Mouse (Mus musculus) intestine, embryonic 15.5 days (tissue): ENCODE measurements at regions not wholly inside any gene's neighbourhood (a gene's known extent, or its start where the extent isn't known, plus 50 kb on each side); places are given as distances from the start of the nearest gene placed in this dataset.

Experiments used
- ATAC-seq: fragments of 200-750 bp; cut with Nextera tagmentation; 2 replicates; pipeline ENCODE4 v1.8.0; 2017; ENCODE audit warnings: moderate TSS enrichment, moderate library complexity
- H3K27ac ChIP-seq: fragments of 300-500 bp; sonication (generic); 2 replicates; pipeline ENCODE4 v1.5.1; 2015; ENCODE audit warnings: mild to moderate bottlenecking, inconsistent platforms
- H3K27me3 ChIP-seq: fragments of 300-500 bp; sonication (generic); replicated peaks from 2 replicates; pipeline ENCODE4 v1.6.1; 2015; ENCODE audit warnings: inconsistent platforms
- H3K36me3 ChIP-seq: fragments of 300-500 bp; sonication (generic); 2 replicates; pipeline ENCODE4 v1.6.1; 2015; ENCODE audit warnings: inconsistent platforms
- H3K4me1 ChIP-seq: fragments of 300-500 bp; sonication (generic); replicated peaks from 2 replicates; pipeline ENCODE4 v1.6.1; 2015; ENCODE audit warnings: inconsistent platforms
- H3K4me2 ChIP-seq: fragments of 300-500 bp; sonication (generic); replicated peaks from 2 replicates; pipeline ENCODE4 v1.6.1; 2015; ENCODE audit warnings: mild to moderate bottlenecking, inconsistent platforms
- H3K4me3 ChIP-seq: fragments of 300-500 bp; sonication (generic); replicated peaks from 2 replicates; pipeline ENCODE4 v1.5.1; 2015; ENCODE audit warnings: inconsistent platforms
- H3K9ac ChIP-seq: fragments of 300-500 bp; sonication (generic); 2 replicates; pipeline ENCODE4 v1.6.1; 2015; ENCODE audit warnings: inconsistent platforms
- H3K9me3 ChIP-seq: fragments of 300-500 bp; sonication (generic); 2 replicates; pipeline ENCODE4 v1.6.1; 2016; ENCODE audit warnings: inconsistent platforms
- WGBS: fragments of 180-500 bp; shearing (Covaris S2); methylation state at CpG from one replicate; pipeline ENCODE4 v1.1.7; 2015; 5-methylcytosine and 5-hydroxymethylcytosine counted together

DNA sequence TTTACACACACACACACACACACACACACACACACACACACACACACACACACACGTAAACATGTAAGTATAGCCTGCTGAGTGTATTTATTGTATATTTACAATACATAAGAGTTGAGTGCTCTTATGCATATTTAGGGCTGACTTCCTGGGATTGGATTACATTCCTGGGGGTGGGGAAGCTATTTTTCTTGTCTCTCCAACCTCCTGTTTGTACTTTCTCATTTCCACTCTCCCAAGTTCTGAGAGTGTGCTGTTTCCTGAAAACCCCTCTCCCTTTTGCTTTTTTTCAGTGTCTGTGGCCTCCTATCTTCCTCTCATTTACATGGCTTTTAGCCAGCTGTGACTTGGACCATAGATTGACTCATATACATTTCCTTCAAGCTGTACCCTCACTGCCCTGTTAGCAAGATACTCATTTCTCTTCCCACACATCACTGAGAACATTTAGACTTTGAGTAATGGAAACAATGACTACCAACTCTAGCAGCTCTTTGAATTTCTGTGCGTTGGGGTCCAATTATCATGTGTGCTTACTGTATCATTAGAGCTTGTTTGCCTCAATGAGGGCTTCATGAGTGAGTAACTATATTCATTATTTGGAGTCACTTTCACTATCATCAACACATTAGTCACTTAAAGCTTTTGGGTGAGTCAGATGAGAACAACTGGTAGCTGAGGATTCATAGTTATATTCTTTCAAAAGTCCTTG lies 96.8 kb upstream of the Dock10 start:
- H3K4me3 ChIP-seq, result no peak overlapping the region
- no peak overlapping the region for H3K27ac ChIP-seq
- no peaks in the 10 kb centered on the region for H3K36me3 ChIP-seq
- ATAC-seq, result peak; percentile 75
- H3K27me3 ChIP-seq, result no peaks in the 10 kb centered on the region
- H3K4me2 ChIP-seq, result no peak overlapping the region
- H3K4me1 ChIP-seq, result no peaks in the 10 kb centered on the region
- H3K9ac ChIP-seq, result no peak overlapping the region
- WGBS, result 48% methylated on average over 2 of the region's 2 CpGs
- no peaks in the 10 kb centered on the region for H3K9me3 ChIP-seq

- 0 out of 2 replicates have a peak overlapping the region, but pooled peaks have one; percentile 11 for H3K4me2 ChIP-seq
- H3K9me3 ChIP-seq, result no peaks in the 10 kb centered on the region
- ATAC-seq, result peak; percentile 81
- no peak overlapping the region for H3K9ac ChIP-seq
- H3K27me3 ChIP-seq, result no peaks in the 10 kb centered on the region
- H3K4me3 ChIP-seq, result no peak overlapping the region
- no peaks in the 10 kb centered on the region for H3K4me1 ChIP-seq
- WGBS, result 28% methylated on average over 7 of the region's 7 CpGs
- H3K36me3 ChIP-seq, result no peaks in the 10 kb centered on the region
- H3K27ac ChIP-seq, result peak overlapping the region; percentile 48; the same call in 1 of the 2 replicates
These were observed 96.0 kb upstream of the Dock10 start for GRCm38 (mm10) chr1:80854289-80854701.

- no peak for ATAC-seq
- 58% methylated on average over 2 of the region's 2 CpGs for WGBS
- no peak overlapping the region for H3K27ac ChIP-seq
- H3K9ac ChIP-seq, result no peak overlapping the region
- H3K4me1 ChIP-seq, result no peaks in the 10 kb centered on the region
- no peaks in the 10 kb centered on the region for H3K27me3 ChIP-seq
- no peak overlapping the region for H3K4me3 ChIP-seq
- H3K9me3 ChIP-seq, result no peaks in the 10 kb centered on the region
- no peak overlapping the region for H3K4me2 ChIP-seq
- H3K36me3 ChIP-seq, result no peaks in the 10 kb centered on the region
These were observed 94.4 kb upstream of the Dock10 start for GRCm38 (mm10) chr1:80852761-80853160.

DNA sequence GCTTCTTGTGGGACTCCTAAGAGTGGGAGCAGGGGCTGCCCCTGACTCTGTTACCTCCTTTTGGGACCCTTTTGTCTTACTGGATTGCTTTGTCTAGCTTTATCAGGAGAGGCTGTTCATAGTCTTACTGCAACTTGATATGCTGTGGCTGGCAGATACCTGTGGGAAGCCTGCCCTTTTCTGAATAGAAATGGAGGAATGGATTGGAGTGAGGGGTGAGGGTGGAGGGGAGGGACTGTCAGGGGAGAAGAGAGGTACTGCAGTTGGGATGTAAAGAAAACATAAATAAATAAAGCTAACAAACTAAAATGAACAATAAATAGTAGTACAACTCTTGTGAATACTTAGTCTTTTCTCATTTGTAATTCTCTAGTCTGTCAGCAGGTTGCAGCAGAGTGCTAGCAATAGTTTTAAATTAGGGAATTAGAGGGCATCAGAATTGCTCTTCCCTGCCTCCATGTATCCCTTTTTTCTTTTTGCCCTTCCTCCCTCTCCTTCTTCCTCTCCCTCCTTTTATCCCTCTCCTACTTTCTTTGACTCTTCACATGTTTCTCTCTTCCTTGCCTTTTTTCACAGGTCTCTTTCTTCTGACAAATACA lies 72.0 kb upstream of the Dock10 start:
- Histone ChIP-seq H3K4me2 (no peak overlapping the region), H3K27ac (no peak overlapping the region), H3K4me1 (no peaks in the 10 kb centered on the region), H3K4me3 (no peak overlapping the region), H3K9me3 (no peaks in the 10 kb centered on the region), H3K9ac (no peak overlapping the region), H3K27me3 (no peaks in the 10 kb centered on the region), H3K36me3 (no peaks in the 10 kb centered on the region)
- ATAC-seq, result no peak

- no peaks in the 10 kb centered on the region for H3K4me1 ChIP-seq
- ATAC-seq, result no peak
- H3K36me3 ChIP-seq, result no peaks in the 10 kb centered on the region
- H3K4me2 ChIP-seq, result no peak overlapping the region
- WGBS, result 81% methylated on average over 1 of the region's 1 CpGs
- no peak overlapping the region for H3K4me3 ChIP-seq
- H3K9me3 ChIP-seq, result no peaks in the 10 kb centered on the region
- H3K27me3 ChIP-seq, result no peaks in the 10 kb centered on the region
- no peak overlapping the region for H3K27ac ChIP-seq
- H3K9ac ChIP-seq, result no peak overlapping the region
These were observed 68.1 kb upstream of the Dock10 start for GRCm38 (mm10) chr1:80826383-80826782.

- Histone ChIP-seq H3K4me3 (no peak overlapping the region), H3K4me1 (no peaks in the 10 kb centered on the region), H3K9ac (no peak overlapping the region), H3K4me2 (no peak overlapping the region), H3K27ac (no peak overlapping the region), H3K9me3 (no peaks in the 10 kb centered on the region), H3K36me3 (no peaks in the 10 kb centered on the region), H3K27me3 (no peaks in the 10 kb centered on the region)
- ATAC-seq, result no peak
- 81% methylated on average over 3 of the region's 3 CpGs for WGBS
These were observed 65.6 kb upstream of the Dock10 start for GRCm38 (mm10) chr1:80823953-80824352.

- H3K27me3 ChIP-seq, result no peaks in the 10 kb centered on the region
- WGBS, result 56% methylated on average over 1 of the region's 1 CpGs
- H3K9ac ChIP-seq, result no peak overlapping the region
- H3K9me3 ChIP-seq, result no peaks in the 10 kb centered on the region
- H3K4me2 ChIP-seq, result no peak overlapping the region
- H3K27ac ChIP-seq, result no peak overlapping the region
- no peak for ATAC-seq
- H3K4me3 ChIP-seq, result no peak overlapping the region
- H3K4me1 ChIP-seq, result no peaks in the 10 kb centered on the region
- H3K36me3 ChIP-seq, result no peaks in the 10 kb centered on the region
These were observed 63.9 kb upstream of the Dock10 start for GRCm38 (mm10) chr1:80822185-80822584.

DNA sequence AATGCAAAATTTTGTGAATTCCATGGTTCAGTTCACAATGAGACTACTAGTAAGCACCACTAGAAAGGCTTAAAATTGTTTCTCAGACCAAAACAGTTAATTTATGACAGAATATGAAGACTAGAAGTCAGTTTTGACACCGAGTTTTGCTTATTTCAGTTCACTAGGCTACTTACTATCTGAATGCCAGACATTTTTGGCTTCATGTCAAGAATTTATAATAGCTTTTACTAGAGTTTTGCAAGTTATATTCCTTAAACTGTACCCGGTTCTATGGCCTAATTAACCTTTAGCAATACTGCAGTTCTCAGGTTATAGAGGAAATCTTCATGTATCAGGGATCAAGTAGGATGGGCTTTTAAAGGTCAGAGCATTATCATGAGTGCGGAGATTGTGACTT lies 54.6 kb upstream of the Dock10 start:
- no peaks in the 10 kb centered on the region for H3K36me3 ChIP-seq
- H3K27ac ChIP-seq, result no peak overlapping the region
- H3K4me2 ChIP-seq, result no peak overlapping the region
- no peak for ATAC-seq
- no peaks in the 10 kb centered on the region for H3K9me3 ChIP-seq
- 57% methylated on average over 3 of the region's 3 CpGs for WGBS
- no peaks in the 10 kb centered on the region for H3K4me1 ChIP-seq
- no peak overlapping the region for H3K4me3 ChIP-seq
- H3K27me3 ChIP-seq, result no peaks in the 10 kb centered on the region
- H3K9ac ChIP-seq, result no peak overlapping the region
